Mouse (Mus musculus) frontal cortex, postnatal 14 days (tissue): ENCODE measurements around the gene Gtf3c3.

Experiments used
- DNase-seq, 2 experiments: peaks; one replicate each; pipeline ENCODE4 v3.0.0; 2022; ENCODE audit warnings: low spot score in 2 of 2

Gene Gtf3c3

DNA sequence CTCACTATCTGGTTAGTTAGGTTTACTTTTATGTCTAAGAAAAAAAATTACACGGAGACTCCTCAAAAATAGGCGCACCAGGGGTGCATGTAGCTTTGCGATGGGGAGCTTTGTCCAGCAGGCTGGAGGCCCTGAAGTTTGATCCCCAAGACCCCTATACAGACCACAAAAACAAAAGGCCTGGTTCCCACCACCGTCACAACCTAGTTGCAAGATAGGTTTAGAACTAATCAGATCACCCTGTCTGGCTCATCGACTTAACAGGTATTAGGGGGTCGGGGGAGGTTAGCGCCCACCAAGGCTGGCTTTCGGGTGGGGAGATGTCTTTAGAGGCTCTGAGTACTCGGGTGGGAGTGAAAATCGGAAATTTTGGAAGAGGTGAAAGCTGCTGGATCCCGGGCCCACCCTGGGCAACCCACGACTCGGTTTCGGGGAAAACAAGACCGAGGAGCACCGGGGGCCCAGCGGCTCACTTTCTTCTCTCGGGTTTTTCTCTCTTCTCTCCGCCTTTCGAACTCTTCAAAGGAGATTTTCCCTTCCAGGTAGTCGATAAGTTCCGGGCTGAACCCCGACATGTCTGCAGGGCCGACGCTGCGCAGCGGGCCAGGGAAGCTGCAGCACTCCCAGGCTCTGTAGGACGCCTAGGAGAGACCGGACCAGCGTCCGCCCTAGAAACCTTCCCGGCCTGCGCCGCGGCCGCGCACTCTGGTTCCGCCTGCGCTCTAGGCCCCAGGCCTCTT lies at the start of gene Gtf3c3:
TSS of gene Gtf3c3 (minus strand) at position 632 of the 740 bp plus-strand sequence.
- peak; percentile 57 to 61 for DNase-seq

DNA sequence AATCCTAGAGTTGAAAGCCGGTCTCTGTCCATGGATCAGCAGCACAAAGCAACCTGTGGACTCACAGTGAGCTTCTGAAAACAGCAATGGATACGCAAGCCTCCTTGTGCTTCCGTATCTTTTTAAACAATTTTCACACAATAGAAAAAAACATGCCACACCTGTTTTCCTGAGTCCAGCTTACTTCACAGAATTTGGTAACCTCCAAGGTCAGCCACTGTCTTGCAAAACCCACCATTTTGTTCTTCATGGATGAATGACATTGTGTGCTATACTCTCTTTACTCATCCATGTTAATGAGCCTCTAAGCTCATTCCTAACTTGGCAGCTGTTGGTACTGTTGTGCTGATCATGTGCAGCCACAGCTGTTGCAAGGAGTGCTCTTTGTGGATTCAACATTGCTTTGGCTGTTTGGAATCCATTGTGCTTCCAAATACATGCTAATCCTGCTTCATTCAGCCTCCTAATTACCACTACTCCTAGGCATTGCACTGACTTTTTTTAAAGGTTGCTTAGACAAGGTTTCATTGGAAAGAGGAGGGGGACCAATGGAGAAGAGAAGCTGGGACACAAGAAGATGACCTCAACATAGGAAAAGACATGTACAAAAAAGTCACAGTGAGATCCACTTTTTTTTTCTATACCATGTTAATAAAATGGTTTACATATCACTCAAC lies 46.1 kb upstream of the Gtf3c3 start:
- DNase-seq, result no peak

DNA sequence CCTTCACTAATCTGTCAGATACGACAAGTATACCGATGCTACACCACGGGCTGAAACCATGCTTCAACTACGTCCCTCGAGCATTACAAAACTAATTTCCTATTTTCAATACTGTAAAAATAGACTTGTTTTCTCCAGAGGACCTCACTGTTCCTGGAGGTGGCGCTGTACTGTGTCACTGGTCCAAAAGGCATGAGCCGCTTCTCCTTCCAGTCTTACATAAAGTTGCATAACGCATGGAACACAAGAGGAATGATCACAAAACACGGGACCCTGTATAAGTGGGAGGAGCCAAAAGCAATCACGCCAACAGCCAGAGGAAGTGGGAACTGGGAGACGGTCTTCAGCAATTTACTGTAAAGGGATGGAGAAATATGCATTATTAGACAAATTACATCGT lies 41.7 kb upstream of the Gtf3c3 start:
- DNase-seq, result no peak

DNA sequence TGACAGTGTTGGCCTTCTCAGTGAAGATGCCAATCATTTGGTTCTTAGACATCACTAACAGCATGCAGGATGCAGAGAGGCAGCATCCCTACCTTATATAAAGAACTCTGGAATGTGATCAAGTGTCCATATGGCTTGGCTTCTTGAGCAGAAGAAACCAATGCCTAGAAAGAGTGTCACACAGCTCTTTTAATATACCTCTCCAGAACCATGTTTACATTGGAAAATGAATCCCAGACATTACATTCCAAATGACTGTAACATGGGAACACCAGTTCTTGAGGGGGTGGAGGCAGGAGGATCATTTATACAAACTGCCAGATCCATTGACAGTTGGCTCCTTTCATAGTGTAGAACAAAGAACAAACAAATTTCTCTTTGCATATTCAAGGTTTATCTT lies 29.9 kb upstream of the Gtf3c3 start:
- no peak for DNase-seq

DNA sequence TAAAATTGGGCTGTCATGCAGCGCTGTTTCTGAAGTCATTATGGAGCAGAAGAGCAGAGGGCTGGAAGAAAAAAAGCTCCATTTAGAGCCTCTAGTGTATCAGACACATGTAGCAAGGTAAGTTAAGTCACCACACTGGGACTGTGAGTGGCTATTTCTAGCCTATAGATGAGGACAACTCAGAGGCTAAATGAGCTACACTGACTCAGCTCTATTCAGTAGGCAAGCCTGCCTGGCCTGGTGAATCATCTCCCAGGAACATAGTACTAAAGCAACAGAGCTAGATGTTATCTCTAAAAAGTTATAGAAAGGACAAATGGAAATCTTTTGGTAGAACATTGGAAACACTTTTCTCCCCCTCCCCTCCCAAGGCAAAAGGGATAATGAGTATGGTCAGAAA lies 28.6 kb upstream of the Gtf3c3 start:
- DNase-seq, result no peak

DNA sequence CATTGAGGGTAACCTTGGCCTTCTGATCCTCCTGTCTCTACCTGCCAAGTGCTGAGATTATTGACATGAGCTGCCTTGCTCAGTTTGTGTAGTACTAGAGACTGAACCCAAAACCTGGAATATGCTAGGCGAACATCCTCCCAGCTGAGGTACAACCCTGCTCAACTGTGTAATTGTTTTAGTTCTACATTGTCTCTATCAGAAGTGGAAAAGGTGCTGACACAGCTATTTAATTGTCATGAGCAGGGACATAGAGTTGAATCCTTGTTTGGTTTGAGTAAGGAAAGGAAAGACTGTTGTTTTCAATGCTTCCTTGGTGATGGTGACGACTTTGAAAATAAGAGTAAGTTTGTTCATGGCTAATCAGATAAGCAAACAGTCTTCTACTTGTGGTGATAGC lies 13.3 kb upstream of the Gtf3c3 start:
- DNase-seq, result no peak

DNA sequence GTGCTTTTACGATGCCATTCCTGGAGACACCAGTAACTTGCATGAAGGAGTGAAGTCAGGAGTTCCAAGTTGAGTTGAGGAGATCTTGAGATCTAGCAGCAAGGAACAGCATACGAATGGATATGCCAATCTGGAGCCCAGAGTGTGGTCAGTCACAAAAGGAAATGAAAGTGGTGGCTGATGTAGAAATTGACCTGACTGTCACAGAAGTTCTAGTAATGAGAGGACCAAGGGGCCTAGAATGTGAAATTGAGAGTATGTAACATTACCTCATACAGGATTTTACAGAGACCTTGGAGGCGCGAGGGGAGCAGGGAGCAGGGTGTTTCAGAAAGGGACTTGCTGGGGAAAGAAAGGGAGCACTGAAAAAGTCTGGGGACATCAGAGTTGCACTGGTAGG lies 10.1 kb upstream of the Gtf3c3 start:
- DNase-seq, result no peak

DNA sequence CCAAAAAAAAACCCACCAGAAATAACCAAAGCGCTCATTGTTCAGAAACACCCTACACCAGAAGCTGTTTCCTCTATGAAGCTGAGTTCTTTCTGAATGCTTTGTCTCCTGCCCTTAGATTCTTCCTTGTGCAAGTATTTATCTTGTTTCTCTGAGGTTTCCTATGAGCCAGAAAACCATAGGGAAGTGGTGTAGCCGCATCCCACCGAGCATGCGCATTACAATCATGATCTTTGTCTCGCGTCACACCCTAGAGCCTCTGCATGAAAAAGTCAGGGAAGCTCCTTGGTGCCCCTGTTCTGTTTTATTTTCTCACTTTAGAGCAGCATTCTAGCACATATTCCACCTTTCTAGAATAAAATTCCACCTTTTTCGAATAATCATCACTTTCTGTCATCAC lies 4.9 kb upstream of the Gtf3c3 start:
- DNase-seq, result no peak

DNA sequence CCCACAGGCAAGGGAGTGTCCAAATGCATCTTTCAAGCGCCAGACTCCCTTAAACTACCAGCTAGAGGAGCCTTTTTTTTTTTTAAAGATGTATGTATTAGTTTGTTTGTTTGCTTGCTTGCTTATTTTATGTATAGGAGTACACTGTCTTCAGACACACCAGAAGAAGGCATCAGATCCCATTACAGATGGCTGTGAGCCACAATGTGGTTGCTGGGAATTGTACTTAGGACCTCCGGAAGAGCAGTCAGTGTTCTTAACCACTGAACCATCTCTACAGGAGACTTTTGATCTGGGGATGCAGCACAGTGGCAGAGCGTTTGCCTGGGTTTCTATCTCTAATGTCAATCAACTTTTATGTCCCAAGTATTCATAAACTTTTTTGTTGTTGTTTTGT lies 307 bp upstream of the Gtf3c3 start:
- DNase-seq, result no peak

DNA sequence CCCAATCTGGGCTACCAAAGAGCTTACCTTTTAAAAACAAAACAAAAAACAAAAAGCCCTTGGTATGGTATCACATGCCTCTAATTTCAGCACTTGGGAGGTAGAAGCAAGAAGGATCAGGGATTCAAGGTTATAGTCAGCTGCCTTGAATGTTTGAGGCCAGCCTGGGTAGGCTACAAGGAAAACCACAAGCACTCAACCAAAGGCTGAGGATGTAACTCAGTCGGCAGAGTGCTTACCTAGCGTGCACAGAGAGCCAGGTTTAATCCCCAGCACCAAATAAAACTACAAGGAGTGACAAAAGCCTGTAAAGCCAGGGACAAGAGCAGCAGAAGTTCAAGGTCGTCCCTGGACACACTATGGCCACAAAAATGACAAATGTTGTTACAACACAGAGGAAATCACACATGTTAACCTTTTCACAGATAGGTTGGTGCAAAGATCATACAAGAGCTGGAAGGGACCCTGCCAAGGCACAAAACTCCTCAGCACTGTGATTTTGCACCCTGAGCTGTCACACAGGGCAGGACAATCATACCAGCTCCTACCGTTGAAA lies 16.5 kb downstream of the Gtf3c3 start:
- no peak for DNase-seq

DNA sequence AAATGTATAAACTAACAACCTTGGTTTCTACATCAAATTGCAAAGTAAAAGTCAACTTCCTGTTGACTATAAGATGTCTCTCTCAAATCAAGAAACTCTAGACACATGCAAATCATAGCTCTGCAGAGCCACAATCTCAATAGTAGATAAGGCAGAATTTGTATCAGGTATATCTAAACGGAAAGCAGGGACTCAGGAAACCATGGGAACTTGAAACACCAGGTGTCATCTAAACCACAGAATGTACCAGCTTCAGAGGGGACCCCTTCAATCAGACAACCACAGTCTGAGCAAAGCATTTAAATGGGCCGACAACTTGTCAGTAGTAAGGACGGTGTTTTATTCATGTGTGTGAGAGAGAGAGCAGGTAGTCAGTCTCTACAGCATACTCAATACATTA lies 17.1 kb downstream of the Gtf3c3 start:
- DNase-seq, result no peak

DNA sequence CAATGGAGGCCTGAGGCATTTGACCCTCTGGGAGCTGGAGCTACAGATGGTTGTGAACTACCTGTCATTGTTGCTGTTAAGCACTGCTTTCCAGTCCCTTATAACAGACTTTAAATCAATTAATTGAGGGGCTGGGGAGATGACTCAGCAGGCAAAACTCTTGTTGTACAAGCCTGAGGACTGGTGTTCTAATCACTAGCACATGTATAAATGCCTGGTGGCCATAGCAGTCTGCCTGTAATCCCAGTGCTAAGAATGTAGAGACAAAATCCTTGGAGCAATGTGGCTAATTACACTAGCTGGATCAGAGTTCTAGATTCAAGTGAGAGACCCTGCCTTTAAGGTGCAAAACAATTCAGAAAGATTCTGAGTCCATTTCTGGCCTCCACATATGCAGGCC lies 36.0 kb downstream of the Gtf3c3 start:
- DNase-seq, result no peak

DNA sequence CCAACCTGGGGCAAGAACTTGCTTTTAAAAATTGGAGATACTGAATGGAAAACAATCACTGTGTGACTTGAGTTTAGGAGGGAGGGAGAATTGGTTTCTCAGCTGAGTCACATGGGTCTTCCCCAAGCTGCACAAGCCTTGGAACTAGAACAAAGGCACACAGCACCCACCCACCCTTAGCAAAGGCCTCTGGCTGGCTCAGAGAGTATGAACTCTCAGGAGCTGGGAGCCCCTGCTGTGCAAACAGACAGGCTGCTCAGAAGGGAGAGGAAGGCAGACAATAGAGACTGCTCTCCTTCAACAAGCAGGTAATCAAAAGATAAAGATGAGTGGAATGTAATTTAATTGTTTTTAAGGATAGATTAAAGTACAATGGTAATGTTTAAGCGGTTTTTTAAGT lies 54.5 kb downstream of the Gtf3c3 start:
- no peak for DNase-seq

DNA sequence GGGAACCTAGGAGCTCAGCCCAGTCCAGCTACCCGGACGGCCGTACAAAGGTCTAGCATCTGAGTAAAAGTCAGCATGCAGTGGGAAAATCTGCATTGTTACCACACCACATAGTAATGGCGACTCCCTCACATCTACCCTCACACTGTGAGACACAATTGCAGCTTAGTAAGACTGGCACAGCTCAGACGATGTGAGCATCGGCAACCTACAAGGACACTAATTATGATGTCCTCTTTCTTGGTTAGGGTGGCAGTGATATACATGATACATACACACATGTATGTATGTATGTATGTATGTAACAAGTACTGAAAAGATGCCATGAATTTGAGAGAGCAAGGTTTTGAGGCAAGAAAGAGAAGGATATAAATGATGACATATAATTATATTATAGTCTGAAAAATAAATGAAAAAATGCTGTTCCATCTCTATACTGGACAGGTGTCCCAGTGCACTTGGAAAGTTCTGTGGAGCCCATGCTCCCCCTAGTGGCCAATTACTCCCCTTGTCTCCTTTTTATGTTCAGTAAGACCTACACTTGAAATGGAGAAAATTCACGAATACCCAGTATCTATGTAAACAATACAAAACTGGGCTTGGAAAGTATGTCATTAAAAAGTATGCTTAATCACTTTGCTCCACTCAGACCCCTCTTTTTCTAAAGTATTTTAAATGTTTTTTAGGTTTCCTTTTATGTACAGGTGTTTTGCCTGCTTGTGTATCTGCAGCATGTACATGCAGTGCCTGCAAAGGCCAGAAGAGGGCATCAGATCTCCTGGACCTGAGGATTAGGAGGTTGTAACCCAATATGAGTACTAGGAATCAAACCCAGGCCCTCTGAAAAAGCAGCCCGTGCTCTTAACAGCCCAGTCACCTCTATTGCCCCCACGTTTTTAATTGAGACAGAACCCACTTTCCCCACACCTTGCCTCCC lies 57.5 kb downstream of the Gtf3c3 start:
- peak in 1 of 2 experiments; percentile 31 for DNase-seq

DNA sequence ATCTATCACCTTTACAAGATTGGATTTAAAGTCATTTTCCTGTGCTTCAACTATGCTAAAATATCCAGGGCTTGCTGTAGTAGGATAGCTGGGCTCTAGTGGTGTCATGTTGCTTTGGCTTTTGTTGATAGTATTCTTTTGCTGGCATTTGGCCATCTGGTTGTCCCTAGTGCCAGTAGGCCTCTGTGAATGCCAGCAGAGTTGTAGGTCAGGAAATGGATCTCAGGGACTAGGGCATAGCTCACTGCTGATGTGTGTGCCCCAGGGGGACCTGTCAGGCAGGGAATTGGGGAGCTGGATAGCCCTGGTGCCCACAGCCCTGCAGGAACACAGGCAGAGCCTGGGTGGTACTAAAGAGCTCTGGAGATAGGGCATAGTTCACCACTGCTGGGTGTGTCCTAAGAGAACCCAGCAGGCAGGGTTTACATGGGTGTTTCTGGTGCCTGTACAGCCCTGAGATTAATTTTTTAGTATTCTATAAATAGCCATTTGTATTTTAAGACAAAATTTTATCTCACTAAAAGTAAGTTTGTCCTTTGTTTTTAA lies 61.2 kb downstream of the Gtf3c3 start:
- DNase-seq, result no peak

DNA sequence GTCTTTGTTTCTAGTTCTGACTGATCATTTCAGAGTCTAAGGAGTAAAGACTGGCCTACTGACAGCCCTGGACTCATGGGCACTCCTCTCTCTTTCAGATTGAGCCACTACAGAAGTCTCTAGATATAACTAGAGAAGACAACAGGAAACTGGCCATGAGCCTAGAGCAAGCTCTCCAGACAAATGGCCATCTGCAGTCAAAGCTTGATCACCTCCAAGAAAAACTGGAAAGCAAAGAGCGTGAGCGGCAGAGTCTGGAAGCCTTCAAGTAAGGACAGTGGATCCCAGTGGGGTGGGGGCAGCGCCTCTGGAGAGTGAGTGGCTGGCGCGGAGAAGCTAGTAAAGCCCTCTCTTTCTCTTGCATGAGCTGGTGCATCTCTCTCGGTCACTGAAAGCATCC lies 82.2 kb downstream of the Gtf3c3 start:
- DNase-seq, result no peak

DNA sequence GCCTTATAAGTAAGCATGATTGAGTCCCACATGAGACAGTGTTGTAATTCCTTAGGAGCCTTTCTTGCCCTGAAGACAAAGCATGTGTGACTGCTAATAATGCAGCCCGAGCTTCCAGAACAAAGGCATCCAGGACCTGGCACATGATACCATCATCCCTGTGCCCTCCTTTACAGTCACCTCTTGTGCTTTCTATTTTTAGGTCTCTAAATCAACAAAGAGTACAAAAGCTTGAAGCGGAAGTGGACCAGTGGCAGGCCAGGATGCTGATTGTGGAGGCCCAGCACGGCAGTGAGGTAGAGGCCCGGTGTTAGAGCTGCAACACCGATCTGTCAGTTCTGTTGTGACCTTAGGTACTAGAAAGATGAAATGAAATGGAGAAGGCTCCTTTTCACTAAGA lies 83.3 kb downstream of the Gtf3c3 start:
- no peak for DNase-seq

DNA sequence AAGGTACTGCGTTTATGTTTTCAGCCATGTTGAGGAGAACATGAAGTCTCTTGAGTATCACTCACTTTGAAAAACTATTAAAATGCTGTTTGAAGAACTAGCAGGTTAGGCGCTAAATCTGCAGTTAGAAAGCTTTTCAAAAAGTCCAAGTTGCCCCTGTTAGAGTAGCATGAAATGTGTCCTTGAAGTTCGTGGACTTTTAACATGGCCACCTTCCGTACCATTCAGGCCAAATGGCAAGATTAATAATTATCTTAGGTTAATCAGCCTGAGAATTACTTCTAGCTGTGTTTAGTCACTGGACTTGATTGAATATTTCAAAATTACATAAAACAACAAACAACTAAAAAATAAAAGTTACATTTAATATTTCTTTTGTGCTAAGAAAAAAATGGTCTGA lies 84.0 kb downstream of the Gtf3c3 start:
- DNase-seq, result no peak
